Mouse (Mus musculus) heart, postnatal 10 days (tissue): Measurements from ENCODE around the gene Hlcs. TPM values are rescaled to one million over a fixed set of nuclear protein-coding genes. Genes with fewer than 3 reads are reported as not detected.

ENCODE experiments used
- DNase-seq, 2 experiments: peaks; one replicate each; pipeline ENCODE4 v3.0.0; 2021
- intact Hi-C: fragments of 180-260 bp; cut with DNase I; formaldehyde crosslinking; loops from one replicate; pipeline ENCODE4 v1.15.1; 2025
- total RNA-seq, 2 experiments: library from RNA; stranded (reverse); gene quantifications; 2 replicates each; pipeline ENCODE4 v1.2.3; 2021

The Hlcs gene
- total RNA-seq, 2 experiments from 2014 or later: 6.9 to 7.5 TPM

GRCm38 (mm10) chr16:94223363-94223720 is 90.0 kb downstream of the Hlcs start:
- DNase-seq: no peak
- intact Hi-C loops: no loop called here

- intact Hi-C loops: no loop called here
- no peak for DNase-seq
Observed at GRCm38 (mm10) chr16:94222646-94223362, 90.6 kb downstream of the Hlcs start.

- DNase-seq: no peak
- intact Hi-C loops: no loop called here
Observed at GRCm38 (mm10) chr16:94210689-94211357, 102.5 kb downstream of the Hlcs start.

GRCm38 (mm10) chr16:94209626-94210025 is 103.7 kb downstream of the Hlcs start:
- DNase-seq: peak; percentile 49 to 54
- intact Hi-C loops: no loop called here

GRCm38 (mm10) chr16:94208826-94209225 is 104.5 kb downstream of the Hlcs start:
- DNase-seq: no peak
- intact Hi-C loops: no loop called here

GRCm38 (mm10) chr16:94208152-94208551 is 105.2 kb downstream of the Hlcs start:
- intact Hi-C loops: no loop called here
- DNase-seq: no peak

GRCm38 (mm10) chr16:94205528-94206484 is 107.6 kb downstream of the Hlcs start:
- DNase-seq: no peak
- intact Hi-C loops: no loop called here

- no peak for DNase-seq
- intact Hi-C loops: no loop called here
Observed at GRCm38 (mm10) chr16:94201387-94201786, 112.0 kb downstream of the Hlcs start.

GRCm38 (mm10) chr16:94195913-94196312 is 117.5 kb downstream of the Hlcs start:
- intact Hi-C loops: no loop called here
- no peak for DNase-seq

GRCm38 (mm10) chr16:94191379-94192315 is 121.7 kb downstream of the Hlcs start:
- intact Hi-C loops: no loop called here
- peak in 1 of 2 experiments; percentile 29 for DNase-seq

GRCm38 (mm10) chr16:94190256-94190655 is 123.1 kb downstream of the Hlcs start:
- DNase-seq: no peak
- intact Hi-C loops: no loop called here

GRCm38 (mm10) chr16:94186526-94186925 is 126.8 kb downstream of the Hlcs start:
- no peak for DNase-seq
- intact Hi-C loops: no loop called here

- peak in 1 of 2 experiments; percentile 40 for DNase-seq
- intact Hi-C loops: no loop called here
Observed at GRCm38 (mm10) chr16:94185430-94185829, 127.9 kb downstream of the Hlcs start.

- intact Hi-C loops: no loop called here
- no peak for DNase-seq
Observed at GRCm38 (mm10) chr16:94180122-94180870, 133.1 kb downstream of the Hlcs start.

GRCm38 (mm10) chr16:94179341-94180121 is 133.8 kb downstream of the Hlcs start:
- intact Hi-C loops: no loop called here

GRCm38 (mm10) chr16:94178441-94179220 is 134.7 kb downstream of the Hlcs start:
- intact Hi-C loops: no loop called here
- DNase-seq: no peak

More at GRCm38 (mm10) chr16:94179341-94180121, 133.8 kb downstream of the Hlcs start:
- DNase-seq: no peak

GRCm38 (mm10) chr16:94176997-94177857 is 136.1 kb downstream of the Hlcs start:
- intact Hi-C loops: no loop called here
- DNase-seq: no peak
